Mouse (Mus musculus) MEL (cell line): ENCODE results near the gene Fnip2. TPM values are rescaled to one million over a fixed set of nuclear protein-coding genes. Genes with fewer than 3 reads are reported as not detected.

Experiments
- DNase-seq: peaks from one replicate; pipeline ENCODE4 v3.0.0; 2011; ENCODE audit warnings: low read depth, low spot score
- H3K27ac ChIP-seq: 2 replicates; pipeline ENCODE4 v1.5.1; 2012; ENCODE audit warnings: low read depth, mild to moderate bottlenecking, control low read depth, low read length, moderate library complexity; ENCODE audit not compliant: control insufficient read depth
- H3K27me3 ChIP-seq, 2 experiments: fragments of 150-350 bp in 1 of 2; sonication (generic) in 1 of 2; 2 replicates each; pipeline ENCODE4 v1.6.1; 2012; ENCODE audit warnings: low read length in 2 of 2, mild to moderate bottlenecking in 2 of 2, improper control_type of control experiment in 1 of 2, moderate library complexity in 1 of 2; ENCODE audit not compliant: insufficient read depth in 2 of 2, control insufficient read depth in 1 of 2
- H3K36me3 ChIP-seq, 2 experiments: 2 replicates each; pipeline ENCODE4 v1.6.1; 2012 to 2014; ENCODE audit warnings: low read length in 2 of 2, improper control_type of control experiment in 1 of 2, inconsistent platforms in 1 of 2, mild to moderate bottlenecking in 1 of 2; ENCODE audit not compliant: insufficient read depth in 2 of 2, control insufficient read depth in 1 of 2
- H3K4me1 ChIP-seq, 2 experiments: fragments of 150-350 bp in 1 of 2; sonication (generic) in 1 of 2; 2 replicates each; pipeline ENCODE4 v1.6.1; 2012; ENCODE audit warnings: low read length in 2 of 2, improper control_type of control experiment in 1 of 2, mild to moderate bottlenecking in 1 of 2; ENCODE audit not compliant: insufficient read depth in 2 of 2, control insufficient read depth in 1 of 2
- H3K4me3 ChIP-seq, 2 experiments: fragments of 150-350 bp in 1 of 2; sonication (generic) in 1 of 2; 2 replicates each; pipeline ENCODE4 v1.5.1; 2012; ENCODE audit warnings: low read depth in 2 of 2, low read length in 2 of 2, mild to moderate bottlenecking in 2 of 2, moderate library complexity in 2 of 2, control low read depth in 1 of 2, improper control_type of control experiment in 1 of 2; ENCODE audit not compliant: control insufficient read depth in 1 of 2, insufficient read depth in 1 of 2
- H3K79me2 ChIP-seq: 2 replicates; pipeline ENCODE4 v1.6.1; 2012; ENCODE audit warnings: mild to moderate bottlenecking, low read length, moderate library complexity; ENCODE audit not compliant: control insufficient read depth, poor library complexity, insufficient read depth
- H3K9ac ChIP-seq: 2 replicates; pipeline ENCODE4 v1.6.1; 2012; ENCODE audit warnings: low read depth, mild to moderate bottlenecking, control low read depth, low read length, moderate library complexity; ENCODE audit not compliant: control insufficient read depth, poor library complexity, severe bottlenecking
- H3K9me3 ChIP-seq: fragments of 150-350 bp; sonication (generic); replicated peaks from 2 replicates; pipeline ENCODE4 v1.6.1; 2012; ENCODE audit warnings: mild to moderate bottlenecking, low read length, improper control_type of control experiment, moderate library complexity; ENCODE audit not compliant: insufficient read depth
- CTCF ChIP-seq, 3 experiments: IDR thresholded peaks in 2 of 3; conservative IDR thresholded peaks in 1 of 3; 2 replicates each; pipeline ENCODE4 v1.5.1; 2011 to 2012; ENCODE audit warnings: low read length in 3 of 3, low read depth in 2 of 3, mild to moderate bottlenecking in 2 of 3, improper control_type of control experiment in 1 of 3, inconsistent platforms in 1 of 3, mixed read lengths in 1 of 3, moderate library complexity in 1 of 3; ENCODE audit not compliant: control insufficient read depth in 1 of 3, insufficient read depth in 1 of 3, poor library complexity in 1 of 3, severe bottlenecking in 1 of 3
- ELF1 ChIP-seq: IDR thresholded peaks from 2 replicates; pipeline ENCODE4 v1.6.1; 2014; ENCODE audit warnings: low read depth, mild to moderate bottlenecking, inconsistent platforms, low read length, improper control_type of control experiment, moderate library complexity
- EP300 ChIP-seq, 2 experiments: IDR thresholded peaks; 2 replicates each; pipeline ENCODE4 v1.6.1; 2011; ENCODE audit warnings: improper control_type of control experiment in 2 of 2, low read length in 2 of 2, low read depth in 1 of 2, mild to moderate bottlenecking in 1 of 2
- HCFC1 ChIP-seq: IDR thresholded peaks from 2 replicates; pipeline ENCODE4 v1.6.1; 2012; ENCODE audit warnings: low read depth, mild to moderate bottlenecking, inconsistent platforms, low read length, improper control_type of control experiment, moderate library complexity
- JUND ChIP-seq: IDR thresholded peaks from 2 replicates; pipeline ENCODE4 v1.6.1; 2011; ENCODE audit warnings: low read depth, mild to moderate bottlenecking, improper control_type of control experiment, low read length
- KAT2A ChIP-seq: conservative IDR thresholded peaks from 2 replicates; pipeline ENCODE4 v1.6.1; 2012; ENCODE audit warnings: low read depth, low read length, improper control_type of control experiment, inconsistent platforms
- MAX ChIP-seq: IDR thresholded peaks from 2 replicates; pipeline ENCODE4 v1.6.1; 2011; ENCODE audit warnings: low read length, improper control_type of control experiment
- MXI1 ChIP-seq: IDR thresholded peaks from 2 replicates; pipeline ENCODE4 v1.6.1; 2011; ENCODE audit warnings: mild to moderate bottlenecking, low read depth, low read length, improper control_type of control experiment
- MYC ChIP-seq: IDR thresholded peaks from 2 replicates; pipeline ENCODE4 v1.6.1; 2011; ENCODE audit warnings: low read depth, mild to moderate bottlenecking, low read length, improper control_type of control experiment, moderate library complexity
- NRF1 ChIP-seq: IDR thresholded peaks from 2 replicates; pipeline ENCODE4 v1.6.1; 2014; ENCODE audit warnings: low read depth, mild to moderate bottlenecking, inconsistent platforms, low read length, improper control_type of control experiment, moderate library complexity; ENCODE audit not compliant: poor library complexity, insufficient read depth, severe bottlenecking
- POLR2AphosphoS5 ChIP-seq: IDR thresholded peaks from 2 replicates; pipeline ENCODE4 v1.6.1; 2012; ENCODE audit warnings: low read depth, borderline replicate concordance, mild to moderate bottlenecking, inconsistent platforms, low read length, moderate library complexity, mixed read lengths
- RAD21 ChIP-seq: IDR thresholded peaks from 2 replicates; pipeline ENCODE4 v1.6.1; 2011; ENCODE audit warnings: mild to moderate bottlenecking, low read depth, low read length, improper control_type of control experiment
- RCOR1 ChIP-seq: IDR thresholded peaks from 2 replicates; pipeline ENCODE4 v1.6.1; 2012; ENCODE audit warnings: low read depth, mild to moderate bottlenecking, inconsistent platforms, low read length, improper control_type of control experiment
- SIN3A ChIP-seq: IDR thresholded peaks from 2 replicates; pipeline ENCODE4 v1.6.1; 2012; ENCODE audit warnings: low read length, improper control_type of control experiment, inconsistent platforms
- TAL1 ChIP-seq: IDR thresholded peaks from 2 replicates; pipeline ENCODE4 v1.6.1; 2012; ENCODE audit warnings: mild to moderate bottlenecking, inconsistent platforms, low read length, moderate library complexity, mixed read lengths
- TCF12 ChIP-seq: IDR thresholded peaks from 2 replicates; pipeline ENCODE4 v1.6.1; 2014; ENCODE audit warnings: low read depth, mild to moderate bottlenecking, inconsistent platforms, low read length, improper control_type of control experiment, moderate library complexity
- USF2 ChIP-seq, 2 experiments: IDR thresholded peaks; 2 replicates each; pipeline ENCODE4 v1.6.1; 2011 to 2012; ENCODE audit warnings: improper control_type of control experiment in 2 of 2, low read length in 2 of 2, borderline replicate concordance in 1 of 2, inconsistent platforms in 1 of 2, low read depth in 1 of 2, mild to moderate bottlenecking in 1 of 2; ENCODE audit not compliant: insufficient read depth in 1 of 2
- ZC3H11A ChIP-seq: IDR thresholded peaks from 2 replicates; pipeline ENCODE4 v1.6.1; 2012; ENCODE audit warnings: low read depth, mild to moderate bottlenecking, inconsistent platforms, low read length, improper control_type of control experiment
- ZKSCAN1 ChIP-seq: IDR thresholded peaks from 2 replicates; pipeline ENCODE4 v1.6.1; 2012; ENCODE audit warnings: low read depth, mild to moderate bottlenecking, inconsistent platforms, low read length, improper control_type of control experiment, moderate library complexity
- ZMIZ1 ChIP-seq: IDR thresholded peaks from 2 replicates; pipeline ENCODE4 v1.6.1; 2012; ENCODE audit warnings: low read depth, mild to moderate bottlenecking, inconsistent platforms, low read length, improper control_type of control experiment, moderate library complexity
- ZNF384 ChIP-seq: IDR thresholded peaks from 2 replicates; pipeline ENCODE4 v1.6.1; 2012; ENCODE audit warnings: low read depth, mild to moderate bottlenecking, inconsistent platforms, low read length, improper control_type of control experiment
- polyA plus RNA-seq, 2 experiments: library from polyadenylated mRNA; stranded (reverse) in 1 of 2; unstranded in 1 of 2; fragments of >175 nt in 1 of 2; fragments of >200 nt in 1 of 2; gene quantifications; 2 replicates each; pipeline versions ENCODE4 v1.2.1 to v1.2.4; 2012; ENCODE audit warnings: low replicate concordance in 2 of 2, low read depth in 1 of 2; ENCODE audit not compliant: insufficient read length in 2 of 2, insufficient read depth in 1 of 2, missing spikeins in 1 of 2
- total RNA-seq: library from RNA; depleted of rRNA; stranded (reverse); fragments of 300-350 nt; gene quantifications from 2 replicates; pipeline ENCODE4 v1.2.3, GENCODE M21; 2012

Gene Fnip2
- total and polyA plus RNA-seq, 3 experiments: 10.4 to 65.8 (median 11.0) TPM

- no peak overlapping the region for H3K4me3 ChIP-seq
- no peaks in the 10 kb centered on the region for H3K9me3 ChIP-seq
Measured at GRCm38 (mm10) chr3:79415081-79415480, 152.5 kb downstream of the Fnip2 start.

GRCm38 (mm10) chr3:79413492-79413891, 154.1 kb downstream of the Fnip2 start:
- no peaks in the 10 kb centered on the region for H3K9me3 ChIP-seq

More at GRCm38 (mm10) chr3:79415081-79415480, 152.5 kb downstream of the Fnip2 start:
- Histone ChIP-seq H3K4me1 (no peaks in the 10 kb centered on the region), H3K9ac (no peak overlapping the region), H3K36me3 (no peaks in the 10 kb centered on the region), H3K27me3 (peaks cover 0 to 1% of the 10 kb centered on the region in 2 experiments; a peak in 2 of 4 replicates), H3K27ac (no peak overlapping the region), H3K79me2 (no peaks in the 10 kb centered on the region)
- no peak for TF ChIP-seq RAD21
- TF ChIP-seq ZC3H11A: no peak
- TF ChIP-seq USF2 (IDR thresholded peaks at IDR 0.05; ENCODE audit: borderline replicate concordance in 1 of 2, insufficient read depth in 1 of 2, low read depth in 1 of 2, low read length in 2 of 2): no peak
- no peak for TF ChIP-seq NRF1
- no peak for TF ChIP-seq CTCF (IDR thresholded peaks at IDR 0.05 in 2 of 3, conservative IDR thresholded peaks at IDR 0.05 in 1 of 3; ENCODE audit: control insufficient read depth in 1 of 3, insufficient read depth in 1 of 3, low read depth in 2 of 3, low read length in 3 of 3, poor library complexity in 1 of 3, severe bottlenecking in 1 of 3)
- no peak for TF ChIP-seq MAX
- TF ChIP-seq SIN3A: no peak
- TF ChIP-seq MXI1: no peak
- TF ChIP-seq MYC: no peak
- no peak for TF ChIP-seq RCOR1
- DNase-seq: no peak

GRCm38 (mm10) chr3:79411666-79412065, 155.9 kb downstream of the Fnip2 start:
- peaks cover 0 to 1% of the 10 kb centered on the region in 2 experiments; a peak in 2 of 4 replicates for H3K27me3 ChIP-seq

More at GRCm38 (mm10) chr3:79413492-79413891, 154.1 kb downstream of the Fnip2 start:
- H3K36me3 ChIP-seq: no peaks in the 10 kb centered on the region
- no peak overlapping the region for H3K4me3 ChIP-seq
- TF ChIP-seq HCFC1 (no peak), NRF1 (no peak), ZKSCAN1 (no peak), SIN3A (no peak), CTCF (IDR thresholded peaks at IDR 0.05 in 2 of 3, conservative IDR thresholded peaks at IDR 0.05 in 1 of 3; ENCODE audit: control insufficient read depth in 1 of 3, insufficient read depth in 1 of 3, low read depth in 2 of 3, low read length in 3 of 3, poor library complexity in 1 of 3, severe bottlenecking in 1 of 3) (no peak), JUND (no peak)
- no peak for DNase-seq
- no peak overlapping the region for H3K27ac ChIP-seq
- H3K9ac ChIP-seq: no peak overlapping the region
- no peaks in the 10 kb centered on the region for H3K79me2 ChIP-seq
- peaks cover 0 to 1% of the 10 kb centered on the region in 2 experiments; a peak in 2 of 4 replicates for H3K27me3 ChIP-seq
- H3K4me1 ChIP-seq: no peaks in the 10 kb centered on the region

More at GRCm38 (mm10) chr3:79411666-79412065, 155.9 kb downstream of the Fnip2 start:
- Histone ChIP-seq H3K79me2 (no peaks in the 10 kb centered on the region), H3K9me3 (no peaks in the 10 kb centered on the region), H3K4me3 (no peak overlapping the region), H3K36me3 (no peaks in the 10 kb centered on the region), H3K9ac (no peak overlapping the region), H3K27ac (no peak overlapping the region), H3K4me1 (no peaks in the 10 kb centered on the region)
- no peak for TF ChIP-seq ZMIZ1
- no peak for TF ChIP-seq ZNF384
- TF ChIP-seq POLR2AphosphoS5: no peak
- TF ChIP-seq ZC3H11A: no peak
- no peak for TF ChIP-seq HCFC1
- no peak for TF ChIP-seq EP300 (IDR thresholded peaks at IDR 0.05; ENCODE audit: low read depth in 1 of 2, low read length in 2 of 2)
- TF ChIP-seq TAL1: no peak
- TF ChIP-seq ELF1: no peak
- no peak for TF ChIP-seq ZKSCAN1
- no peak for TF ChIP-seq TCF12
- no peak for TF ChIP-seq KAT2A
- no peak for DNase-seq
